Mouse (Mus musculus) spleen, adult 2 months (tissue): ENCODE results near the gene Gatd1.

Source experiments
- CTCF ChIP-seq: fragments of 200-500 bp; IDR thresholded peaks from 2 replicates; pipeline ENCODE4 v1.5.1; 2011; ENCODE audit warnings: mild to moderate bottlenecking, inconsistent platforms; ENCODE audit not compliant: insufficient read depth, insufficient read length, insufficient replicate concordance; ENCODE audit errors: extremely low read depth
- POLR2A ChIP-seq: fragments of 200-500 bp; IDR thresholded peaks from 2 replicates; pipeline ENCODE4 v1.6.1; 2011; ENCODE audit warnings: low read depth, low read length, inconsistent platforms

GRCm38 (mm10) chr7:141381068-141381835, 32.7 kb downstream of the Gatd1 start:
- TF ChIP-seq CTCF (no peak), POLR2A (no peak)
